Mouse (Mus musculus) midbrain, postnatal 0 days (tissue): Measurements from ENCODE around the gene Gm17535. TPM values are rescaled to one million over a fixed set of nuclear protein-coding genes. Genes with fewer than 3 reads are reported as not detected.
"Not testable (repeated sequence)": the region's sequence is repeated elsewhere in the genome, so short reads cannot be mapped to it uniquely, and the experiment has no call there.

Source experiments
- ATAC-seq: fragments of 200-750 bp; cut with Nextera tagmentation; 2 replicates; pipeline ENCODE4 v1.8.0; 2017; ENCODE audit warnings: moderate number of reproducible peaks, mild to moderate bottlenecking, moderate TSS enrichment, moderate library complexity; ENCODE audit not compliant: low FRiP score
- DNase-seq: peaks from one replicate; pipeline ENCODE4 v3.0.0-alpha.2; 2015; ENCODE audit warnings: low spot score
- H3K27ac ChIP-seq: fragments of 300-500 bp; sonication (generic); 2 replicates; pipeline ENCODE4 v1.5.1; 2014; ENCODE audit warnings: low read depth, mild to moderate bottlenecking, low read length, mixed read lengths
- H3K27me3 ChIP-seq: fragments of 300-500 bp; sonication (generic); 2 replicates; pipeline ENCODE4 v1.6.1; 2014; ENCODE audit warnings: low read length, control low read depth, mixed read lengths; ENCODE audit not compliant: insufficient read depth
- H3K36me3 ChIP-seq: fragments of 300-500 bp; sonication (generic); 2 replicates; pipeline ENCODE4 v1.6.1; 2014; ENCODE audit warnings: low read length, control low read depth, mixed read lengths; ENCODE audit not compliant: insufficient read depth
- H3K4me1 ChIP-seq: fragments of 300-500 bp; sonication (generic); 2 replicates; pipeline ENCODE4 v1.6.1; 2014; ENCODE audit warnings: mild to moderate bottlenecking, control low read depth, antibody characterized with exemption, low read length, mixed read lengths; ENCODE audit not compliant: insufficient read depth
- H3K4me2 ChIP-seq: fragments of 300-500 bp; sonication (generic); 2 replicates; pipeline ENCODE4 v1.6.1; 2014; ENCODE audit warnings: low read depth, mild to moderate bottlenecking, low read length, mixed read lengths; ENCODE audit not compliant: poor library complexity, severe bottlenecking
- H3K4me3 ChIP-seq: fragments of 300-500 bp; sonication (generic); 2 replicates; pipeline ENCODE4 v1.5.1; 2014; ENCODE audit warnings: low read depth, mild to moderate bottlenecking, low read length, moderate library complexity
- H3K9ac ChIP-seq: fragments of 300-500 bp; sonication (generic); replicated peaks from 2 replicates; pipeline ENCODE4 v1.6.1; 2014; ENCODE audit warnings: mild to moderate bottlenecking, low read length, moderate library complexity, mixed read lengths; ENCODE audit not compliant: poor library complexity, severe bottlenecking
- H3K9me3 ChIP-seq: fragments of 300-500 bp; sonication (generic); 2 replicates; pipeline ENCODE4 v1.6.1; 2016; ENCODE audit warnings: low read length, control low read depth
- WGBS: fragments of 180-500 bp; shearing (Covaris S2); extraction: QIAGEN DNeasy Blood & Tissue Kit; methylation state at CpG from one replicate; pipeline ENCODE4 v1.1.7; 2014; 5-methylcytosine and 5-hydroxymethylcytosine counted together
- polyA plus RNA-seq: library from polyadenylated mRNA; unstranded; fragments of >200 nt; fragmentation: Nextera tagmentation; extraction: Ambion mirVana; gene quantifications from 2 replicates; pipeline ENCODE4 v1.2.1, GENCODE M21; 2015
- total RNA-seq: library from RNA; depleted of rRNA; stranded (reverse); fragments of >200 nt; gene quantifications from 2 replicates; pipeline ENCODE4 v1.2.3, GENCODE M21; 2014

The Gm17535 gene
- total and polyA plus RNA-seq, 2 experiments from 2014 or later, result not detected

DNA sequence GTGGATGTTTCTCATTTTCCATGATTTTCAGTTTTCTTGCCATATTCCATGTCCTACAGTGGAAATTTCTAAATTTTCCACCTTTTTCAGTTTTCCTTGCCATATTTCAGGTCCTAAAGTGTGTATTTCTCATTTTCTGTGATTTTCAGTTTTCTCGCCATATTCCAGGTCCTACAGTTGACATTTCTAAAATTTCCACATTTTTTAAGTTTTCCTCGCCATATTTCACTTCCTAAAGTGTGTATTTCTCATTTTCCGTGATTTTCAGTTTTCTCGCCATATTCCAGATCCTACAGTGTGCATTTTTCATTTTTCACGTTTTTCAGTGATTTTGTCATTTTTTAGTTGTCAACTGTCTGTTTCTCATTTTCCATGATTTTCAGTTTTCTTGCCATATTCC, 25.1 kb upstream of the Gm17535 start:
- not testable (repeated sequence) for H3K4me2 ChIP-seq, H3K9ac ChIP-seq, H3K27ac ChIP-seq, H3K4me3 ChIP-seq, H3K4me1 ChIP-seq, DNase-seq, H3K9me3 ChIP-seq, H3K36me3 ChIP-seq, H3K27me3 ChIP-seq
- WGBS, result no CpG with 5 or more reads among the region's 5 CpGs
- peak; percentile 46; the same call in 1 of the 2 replicates for ATAC-seq

DNA sequence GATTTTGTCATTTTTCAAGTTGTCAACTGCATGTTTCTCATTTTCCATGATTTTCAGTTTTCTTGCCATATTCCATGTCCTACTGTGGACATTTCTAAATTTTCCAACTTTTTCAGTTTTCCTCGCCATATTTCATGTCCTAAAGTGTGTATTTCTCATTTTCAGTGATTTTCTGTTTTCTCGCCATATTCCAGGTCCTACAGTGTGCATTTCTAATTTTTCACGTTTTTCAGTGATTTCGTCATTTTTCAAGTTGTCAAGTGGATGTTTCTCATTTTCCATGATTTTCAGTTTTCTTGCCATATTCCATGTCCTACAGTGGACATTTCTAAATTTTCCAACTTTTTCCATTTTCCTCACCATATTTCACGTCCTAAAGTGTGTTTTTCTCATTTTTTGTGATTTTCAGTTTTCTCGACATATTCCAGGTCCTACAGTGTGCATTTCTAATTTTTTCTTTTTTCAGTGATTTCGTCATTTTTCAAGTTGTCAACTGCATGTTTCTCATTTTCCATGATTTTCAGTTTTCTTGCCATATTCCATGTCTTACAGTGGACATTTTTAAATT, 22.3 kb upstream of the Gm17535 start:
- H3K27ac ChIP-seq, H3K27me3 ChIP-seq, H3K4me2 ChIP-seq, H3K36me3 ChIP-seq, ATAC-seq, H3K4me1 ChIP-seq, DNase-seq, H3K4me3 ChIP-seq, H3K9ac ChIP-seq, H3K9me3 ChIP-seq: not testable (repeated sequence)
- 86% methylated on average over 2 of the region's 7 CpGs for WGBS

GRCm38 (mm10) chr9:3012733-3013279, 21.6 kb upstream of the Gm17535 start, which contains the start of gene Gm10721:
Gene Gm10721 (plus strand): TSS chr9:3013140.
- H3K9me3 ChIP-seq, DNase-seq, H3K4me2 ChIP-seq, H3K9ac ChIP-seq, H3K4me1 ChIP-seq, H3K4me3 ChIP-seq, H3K27ac ChIP-seq, H3K36me3 ChIP-seq, H3K27me3 ChIP-seq: not testable (repeated sequence)
- ATAC-seq, result peak; percentile 73
- no CpG with 5 or more reads among the region's 11 CpGs for WGBS

DNA sequence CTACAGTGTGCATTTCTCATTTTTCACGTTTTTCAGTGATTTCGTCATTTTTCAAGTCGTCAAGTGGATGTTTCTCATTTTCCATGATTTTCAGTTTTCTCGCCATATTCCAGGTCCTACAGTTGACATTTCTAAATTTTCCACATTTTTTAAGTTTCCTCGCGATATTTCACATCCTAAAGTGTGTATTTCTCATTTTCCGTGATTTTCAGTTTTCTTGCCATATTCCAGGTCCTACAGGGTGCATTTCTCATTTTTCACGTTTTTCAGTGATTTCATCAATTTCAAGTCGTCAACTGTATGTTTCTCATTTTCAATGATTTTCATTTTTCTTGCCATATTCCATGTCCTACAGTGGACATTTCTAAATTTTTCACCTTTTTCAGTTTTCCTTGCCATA, 19.0 kb upstream of the Gm17535 start, which contains the start of gene Gm10720:
Gm10720 (plus strand) TSS at position 301 of the 400 bp plus-strand sequence.
- not testable (repeated sequence) for H3K4me1 ChIP-seq, H3K27ac ChIP-seq, ATAC-seq, DNase-seq, H3K9ac ChIP-seq, H3K36me3 ChIP-seq, H3K27me3 ChIP-seq, H3K4me2 ChIP-seq, H3K4me3 ChIP-seq, H3K9me3 ChIP-seq
- WGBS, result 67% methylated on average over 4 of the region's 9 CpGs

- not testable (repeated sequence) for H3K27me3 ChIP-seq, H3K4me1 ChIP-seq, H3K4me2 ChIP-seq, H3K27ac ChIP-seq, H3K9ac ChIP-seq, DNase-seq, H3K4me3 ChIP-seq, H3K9me3 ChIP-seq, H3K36me3 ChIP-seq, ATAC-seq
- WGBS, result 80% methylated on average over 4 of the region's 6 CpGs
Observed at GRCm38 (mm10) chr9:3015896-3016295, 18.5 kb upstream of the Gm17535 start.

DNA sequence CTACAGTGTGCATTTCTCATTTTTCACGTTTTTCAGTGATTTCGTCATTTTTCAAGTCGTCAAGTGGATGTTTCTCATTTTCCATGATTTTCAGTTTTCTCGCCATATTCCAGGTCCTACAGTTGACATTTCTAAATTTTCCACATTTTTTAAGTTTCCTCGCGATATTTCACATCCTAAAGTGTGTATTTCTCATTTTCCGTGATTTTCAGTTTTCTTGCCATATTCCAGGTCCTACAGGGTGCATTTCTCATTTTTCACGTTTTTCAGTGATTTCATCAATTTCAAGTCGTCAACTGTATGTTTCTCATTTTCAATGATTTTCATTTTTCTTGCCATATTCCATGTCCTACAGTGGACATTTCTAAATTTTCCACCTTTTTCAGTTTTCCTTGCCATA, 17.3 kb upstream of the Gm17535 start, which contains the start of gene Gm10719:
Gm10719 (plus strand) TSS at position 301 of the 400 bp plus-strand sequence.
- not testable (repeated sequence) for H3K9ac ChIP-seq, H3K9me3 ChIP-seq, ATAC-seq, DNase-seq, H3K4me2 ChIP-seq, H3K4me3 ChIP-seq, H3K36me3 ChIP-seq, H3K27ac ChIP-seq, H3K27me3 ChIP-seq, H3K4me1 ChIP-seq
- WGBS, result no CpG with 5 or more reads among the region's 9 CpGs

DNA sequence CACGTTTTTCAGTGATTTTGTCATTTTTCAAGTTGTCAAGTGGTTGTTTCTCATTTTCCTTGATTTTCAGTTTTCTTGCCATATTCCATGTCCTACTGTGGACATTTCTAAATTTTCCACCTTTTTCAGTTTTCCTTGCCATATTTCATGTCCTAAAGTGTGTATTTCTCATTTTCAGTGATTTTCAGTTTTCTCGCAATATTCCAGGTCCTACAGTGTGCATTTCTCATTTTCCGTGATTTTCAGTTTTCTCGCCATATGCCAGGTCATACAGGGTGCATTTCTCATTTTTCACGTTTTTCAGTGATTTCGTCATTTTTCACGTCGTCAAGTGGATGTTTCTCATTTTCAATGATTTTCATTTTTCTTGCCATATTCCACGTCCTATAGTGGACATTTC, 15.5 kb upstream of the Gm17535 start:
- not testable (repeated sequence) for H3K36me3 ChIP-seq, H3K4me1 ChIP-seq, H3K27me3 ChIP-seq, ATAC-seq, H3K9ac ChIP-seq, H3K4me3 ChIP-seq, DNase-seq, H3K9me3 ChIP-seq, H3K4me2 ChIP-seq, H3K27ac ChIP-seq
- 76% methylated on average over 9 of the region's 9 CpGs for WGBS

DNA sequence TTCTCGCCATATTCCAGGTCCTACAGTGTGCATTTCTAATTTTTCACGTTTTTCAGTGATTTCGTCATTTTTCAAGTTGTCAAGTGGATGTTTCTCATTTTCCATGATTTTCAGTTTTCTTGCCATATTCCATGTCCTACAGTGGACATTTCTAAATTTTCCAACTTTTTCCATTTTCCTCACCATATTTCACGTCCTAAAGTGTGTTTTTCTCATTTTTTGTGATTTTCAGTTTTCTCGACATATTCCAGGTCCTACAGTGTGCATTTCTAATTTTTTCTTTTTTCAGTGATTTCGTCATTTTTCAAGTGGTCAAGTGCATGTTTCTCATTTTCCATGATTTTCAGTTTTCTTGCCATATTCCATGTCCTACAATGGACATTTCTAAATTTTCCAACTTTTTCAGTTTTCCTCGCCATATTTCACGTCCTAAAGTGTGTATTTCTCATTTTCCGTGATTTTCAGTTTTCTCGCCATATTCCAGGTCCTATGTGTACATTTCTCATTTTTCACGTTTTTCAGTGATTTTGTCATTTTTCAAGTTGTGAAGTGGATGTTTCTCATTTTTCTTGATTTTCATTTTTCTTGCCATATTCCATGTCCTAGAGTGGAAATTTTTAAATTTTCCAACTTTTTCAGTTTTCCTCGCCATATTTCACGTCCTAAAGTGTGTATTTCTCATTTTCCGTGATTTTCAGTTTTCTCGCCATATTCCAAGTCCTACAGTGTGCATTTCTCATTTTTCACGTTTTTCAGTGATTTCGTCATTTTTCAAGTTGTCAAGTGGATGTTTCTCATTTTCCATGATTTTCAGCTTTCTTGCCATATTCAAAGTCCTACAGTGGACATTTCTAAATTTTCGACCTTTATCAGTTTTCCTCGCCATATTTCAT, 14.3 kb upstream of the Gm17535 start:
- H3K4me2 ChIP-seq, H3K4me3 ChIP-seq, H3K9ac ChIP-seq, DNase-seq, H3K27me3 ChIP-seq, H3K36me3 ChIP-seq, H3K27ac ChIP-seq, H3K4me1 ChIP-seq, H3K9me3 ChIP-seq: not testable (repeated sequence)
- WGBS, result 74% methylated on average over 11 of the region's 19 CpGs
- ATAC-seq, result peak; percentile 73; the same call in 1 of the 2 replicates
